Mouse (Mus musculus): ENCODE results near the gene Chodl. TPM values are rescaled to one million over a fixed set of nuclear protein-coding genes. Genes with fewer than 3 reads are reported as not detected.

Gene Chodl
- 6.1 and 8.3 TPM in 2 replicates for polyA plus RNA-seq (2016; fragmentation: Nextera tagmentation; extraction: Ambion mirVana)

- ATAC-seq (ENCODE audit: low FRiP score): peak; percentile 86
- Histone ChIP-seq H3K27ac (no peak within 1 kb of the TSS), H3K4me2 (replicated peaks) (peak within 1 kb of the TSS; percentile 97), H3K27me3 (0 out of 2 replicates have a peak, but pooled peaks cover 4% of the 10 kb centered on the region), H3K36me3 (no peaks in the 10 kb centered on the region), H3K9me3 (replicated peaks) (no peaks in the 10 kb centered on the region), H3K4me1 (peaks cover 13% of the 10 kb centered on the region), H3K9ac (peak within 1 kb of the TSS; percentile 65), H3K4me3 (peak within 1 kb of the TSS; percentile 44)
- 14% methylated on average over 19 of the region's 19 CpGs for WGBS
Measured at GRCm38 (mm10) chr16:78930382-78931286, at the start of gene Chodl. Chodl (plus strand) TSS chr16:78930948.

- Histone ChIP-seq H3K9ac (no peak overlapping the region), H3K4me3 (no peak overlapping the region), H3K4me2 (replicated peaks) (no peak overlapping the region), H3K27me3 (no peaks in the 10 kb centered on the region), H3K4me1 (no peaks in the 10 kb centered on the region), H3K36me3 (no peaks in the 10 kb centered on the region), H3K9me3 (replicated peaks) (no peaks in the 10 kb centered on the region), H3K27ac (no peak overlapping the region)
- 73% methylated on average over 5 of the region's 5 CpGs for WGBS
- ATAC-seq (ENCODE audit: low FRiP score): no peak
Measured at GRCm38 (mm10) chr16:78922644-78923043, 8.1 kb upstream of the Chodl start.

- Histone ChIP-seq H3K36me3 (no peaks in the 10 kb centered on the region), H3K9me3 (replicated peaks) (no peaks in the 10 kb centered on the region), H3K27ac (no peak overlapping the region), H3K27me3 (0 out of 2 replicates have a peak, but pooled peaks cover 4% of the 10 kb centered on the region), H3K4me2 (replicated peaks) (peak overlapping the region; percentile 97), H3K4me1 (peaks cover 13% of the 10 kb centered on the region), H3K9ac (peak overlapping the region; percentile 65), H3K4me3 (peak overlapping the region; percentile 44)
- 0 out of 2 replicates have a peak, but pooled peaks have one; percentile 43 for ATAC-seq (ENCODE audit: low FRiP score)
- 10% methylated on average over 16 of the region's 16 CpGs for WGBS
Measured at GRCm38 (mm10) chr16:78931287-78932025, 708 bp downstream of the Chodl start.

GRCm38 (mm10) chr16:78934298-78934697, 3.5 kb downstream of the Chodl start:
- H3K27ac ChIP-seq: no peak overlapping the region
- no peak overlapping the region for H3K4me3 ChIP-seq
- H3K4me2 ChIP-seq (replicated peaks): no peak overlapping the region
- peaks cover 13% of the 10 kb centered on the region for H3K4me1 ChIP-seq
- WGBS: 93% methylated on average over 2 of the region's 2 CpGs
- H3K9me3 ChIP-seq (replicated peaks): no peaks in the 10 kb centered on the region
- no peak for ATAC-seq (ENCODE audit: low FRiP score)
- no peaks in the 10 kb centered on the region for H3K36me3 ChIP-seq
- no peak overlapping the region for H3K9ac ChIP-seq
- 0 out of 2 replicates have a peak, but pooled peaks cover 4% of the 10 kb centered on the region for H3K27me3 ChIP-seq

DNA sequence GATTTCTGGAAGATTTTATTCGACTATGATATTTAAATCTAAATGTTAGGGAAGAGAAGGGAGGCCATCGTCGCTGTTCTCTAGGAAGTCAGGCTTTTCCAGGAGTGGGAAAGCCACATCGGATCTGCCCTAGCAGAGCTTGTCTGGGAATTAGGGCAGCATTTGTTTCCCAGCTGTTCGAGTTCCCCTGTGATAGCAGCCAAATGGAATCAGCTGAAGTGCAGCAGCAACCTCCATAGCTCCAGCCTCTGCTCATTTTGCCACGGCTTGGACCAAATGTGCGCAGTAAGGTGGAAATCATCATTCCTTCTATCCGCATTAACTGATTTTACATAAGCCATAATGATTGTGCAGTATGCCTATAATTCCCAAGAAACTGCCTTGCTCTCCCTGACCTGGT, 7.0 kb downstream of the Chodl start:
- no peak for ATAC-seq (ENCODE audit: low FRiP score)
- Histone ChIP-seq H3K4me1 (no peaks in the 10 kb centered on the region), H3K9me3 (replicated peaks) (no peaks in the 10 kb centered on the region), H3K27me3 (no peaks in the 10 kb centered on the region), H3K36me3 (no peaks in the 10 kb centered on the region), H3K4me3 (no peak overlapping the region), H3K9ac (no peak overlapping the region), H3K27ac (no peak overlapping the region), H3K4me2 (replicated peaks) (no peak overlapping the region)
- 81% methylated on average over 8 of the region's 8 CpGs for WGBS

GRCm38 (mm10) chr16:78950359-78950758, 19.6 kb downstream of the Chodl start:
- WGBS: 85% methylated on average over 4 of the region's 4 CpGs
- no peak for ATAC-seq (ENCODE audit: low FRiP score)
- Histone ChIP-seq H3K4me3 (no peak overlapping the region), H3K36me3 (no peaks in the 10 kb centered on the region), H3K4me1 (no peaks in the 10 kb centered on the region), H3K9ac (no peak overlapping the region), H3K4me2 (replicated peaks) (no peak overlapping the region), H3K27me3 (no peaks in the 10 kb centered on the region), H3K9me3 (replicated peaks) (no peaks in the 10 kb centered on the region), H3K27ac (no peak overlapping the region)

GRCm38 (mm10) chr16:78957434-78957833, 26.7 kb downstream of the Chodl start:
- H3K36me3 ChIP-seq: no peaks in the 10 kb centered on the region
- ATAC-seq (ENCODE audit: low FRiP score): no peak
- H3K27ac ChIP-seq: no peak overlapping the region
- H3K9ac ChIP-seq: no peak overlapping the region
- 74% methylated on average over 2 of the region's 2 CpGs for WGBS
- H3K4me3 ChIP-seq: no peak overlapping the region
- no peaks in the 10 kb centered on the region for H3K4me1 ChIP-seq
- H3K4me2 ChIP-seq (replicated peaks): no peak overlapping the region
- no peaks in the 10 kb centered on the region for H3K27me3 ChIP-seq
- no peaks in the 10 kb centered on the region for H3K9me3 ChIP-seq (replicated peaks)

- no peaks in the 10 kb centered on the region for H3K9me3 ChIP-seq (replicated peaks)
- WGBS: 40% methylated on average over 13 of the region's 13 CpGs
- no peak overlapping the region for H3K27ac ChIP-seq
- H3K27me3 ChIP-seq: no peaks in the 10 kb centered on the region
- no peak overlapping the region for H3K4me3 ChIP-seq
- no peak overlapping the region for H3K9ac ChIP-seq
- H3K4me2 ChIP-seq (replicated peaks): no peak overlapping the region
- ATAC-seq (ENCODE audit: low FRiP score): 0 out of 2 replicates have a peak, but pooled peaks have one; percentile 73
- H3K36me3 ChIP-seq: no peaks in the 10 kb centered on the region
- H3K4me1 ChIP-seq: no peaks in the 10 kb centered on the region
Measured at GRCm38 (mm10) chr16:78969091-78969731, 38.5 kb downstream of the Chodl start.

- H3K9me3 ChIP-seq (replicated peaks): no peaks in the 10 kb centered on the region
- 93% methylated on average over 13 of the region's 13 CpGs for WGBS
- ATAC-seq (ENCODE audit: low FRiP score): no peak
- H3K4me2 ChIP-seq (replicated peaks): no peak overlapping the region
- H3K27me3 ChIP-seq: no peaks in the 10 kb centered on the region
- no peaks in the 10 kb centered on the region for H3K4me1 ChIP-seq
- no peak overlapping the region for H3K4me3 ChIP-seq
- no peak overlapping the region for H3K27ac ChIP-seq
- H3K9ac ChIP-seq: no peak overlapping the region
- no peaks in the 10 kb centered on the region for H3K36me3 ChIP-seq
Measured at GRCm38 (mm10) chr16:78974099-78974498, 43.4 kb downstream of the Chodl start.

DNA sequence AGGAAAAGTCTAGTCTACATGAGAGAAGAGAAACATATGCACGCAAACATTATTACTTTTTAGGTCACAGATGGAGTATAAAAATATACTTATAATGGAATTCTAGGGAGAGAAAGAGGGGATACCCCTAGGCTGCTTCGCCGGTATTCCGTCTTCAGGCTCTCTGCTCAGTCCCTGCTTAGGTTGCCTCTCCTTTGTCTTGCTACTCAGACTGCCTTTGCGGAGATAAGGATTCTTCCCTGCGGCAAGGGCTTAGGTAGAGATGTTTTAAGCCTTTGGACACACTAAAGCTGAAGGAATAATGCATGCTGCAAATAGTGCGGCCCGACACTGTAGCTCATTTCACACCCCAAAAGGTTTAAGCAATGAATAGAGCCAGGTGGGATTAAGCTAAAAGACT, 45.6 kb downstream of the Chodl start:
- Histone ChIP-seq H3K27ac (no peak overlapping the region), H3K4me2 (replicated peaks) (no peak overlapping the region), H3K4me3 (no peak overlapping the region), H3K36me3 (no peaks in the 10 kb centered on the region), H3K4me1 (no peaks in the 10 kb centered on the region), H3K27me3 (no peaks in the 10 kb centered on the region), H3K9ac (no peak overlapping the region), H3K9me3 (replicated peaks) (no peaks in the 10 kb centered on the region)
- no peak for ATAC-seq (ENCODE audit: low FRiP score)
- 78% methylated on average over 8 of the region's 8 CpGs for WGBS
